Mouse (Mus musculus): ENCODE results near the gene Axin1. TPM values are rescaled to one million over a fixed set of nuclear protein-coding genes. Genes with fewer than 3 reads are reported as not detected.
A peak's percentile ranks its signal among the peaks of the same experiment; 100 is the strongest.

Axin1 gene
- total RNA-seq, 4 experiments from 2014 or later: 16.1 to 21.6 (median 17.3) TPM

GRCm38 (mm10) chr17:26237667-26238066 is 99.2 kb downstream of the Axin1 start:
- no peak for DNase-seq (ENCODE audit: low spot score)

GRCm38 (mm10) chr17:26239551-26239950 is 101.1 kb downstream of the Axin1 start:
- DNase-seq (ENCODE audit: low spot score): no peak

- no peak for DNase-seq (ENCODE audit: low spot score)
Measured at GRCm38 (mm10) chr17:26240120-26240790, 101.8 kb downstream of the Axin1 start.

GRCm38 (mm10) chr17:26240990-26241389 is 102.5 kb downstream of the Axin1 start:
- no peak for DNase-seq (ENCODE audit: low spot score)

GRCm38 (mm10) chr17:26243471-26244100 is 105.1 kb downstream of the Axin1 start:
- peak; percentile 63 for DNase-seq (ENCODE audit: low spot score)

GRCm38 (mm10) chr17:26244101-26244841 is 105.8 kb downstream of the Axin1 start, which contains the start of gene Fam234a:
TSS of gene Fam234a (minus strand) at chr17:26244242.
- peak; percentile 94 for DNase-seq (ENCODE audit: low spot score)

Other genes starting within 250 kb of the Axin1 start
- 10 to 100 TPM; 17.3 to 20.1 (median 17.7) TPM for gene Rab40c, start 219.0 kb upstream of the Axin1 start, total RNA-seq (2022)
- gene Pigq, start 193.8 kb upstream of the Axin1 start, total RNA-seq (2022): 10 to 100 TPM; 37.3 to 48.3 (median 47.8) TPM
- gene Nhlrc4, start 193.7 kb upstream of the Axin1 start, total RNA-seq (2022): under 1 TPM in 1 of 4 experiments, not detected in 3; 0.41 TPM
- under 1 TPM; 0.24 to 0.85 (median 0.36) TPM for gene A930017K11Rik, start 186.1 kb upstream of the Axin1 start, total RNA-seq (2022)
- gene Capn15, start 152.9 kb upstream of the Axin1 start, total RNA-seq (2022): 1 to 10 TPM; 5.4 to 8.1 (median 6.8) TPM
- gene Rab11fip3, start 69.1 kb upstream of the Axin1 start, total RNA-seq (2022): 10 to 100 TPM; 30.0 to 33.6 (median 32.2) TPM
- 10 to 100 TPM; 10.2 to 11.2 (median 11.0) TPM for gene Decr2, start 48.4 kb upstream of the Axin1 start, total RNA-seq (2022)
- 1 to 10 TPM; 5.0 to 7.6 (median 5.9) TPM for gene Nme4, start 43.1 kb upstream of the Axin1 start, total RNA-seq (2022)
- gene Tmem8, start 25.4 kb upstream of the Axin1 start, total RNA-seq (2022): 1 to 10 TPM; 6.0 to 7.0 (median 6.2) TPM
- 100 to 1,000 TPM; 160 to 201 (median 177) TPM for gene Mrpl28, start 15.2 kb upstream of the Axin1 start, total RNA-seq (2022)
- not detected for gene Pdia2, start 60.4 kb downstream of the Axin1 start, total RNA-seq (2022)
- 1 to 10 TPM in 2 of 4 experiments, under 1 TPM in 1, not detected in 1; 0.16 to 1.4 (median 1.0) TPM for gene Rgs11, start 64.3 kb downstream of the Axin1 start, total RNA-seq (2022)
- under 1 TPM; 0.26 to 0.94 (median 0.76) TPM for gene Arhgdig, start 69.1 kb downstream of the Axin1 start, total RNA-seq (2022)
- gene Fam234a, start 105.6 kb downstream of the Axin1 start, total RNA-seq (2022): 100 to 1,000 TPM; 118 to 143 (median 133) TPM
- 10 to 100 TPM in 3 of 4 experiments, 1 to 10 TPM in 1; 10.0 to 16.5 (median 13.8) TPM for gene Luc7l, start 114.2 kb downstream of the Axin1 start, total RNA-seq (2022)

Measured in heart, adult 8-10 months (tissue).